ENCODE assay signal across 9 mouse cellular contexts in the genomic region with DNA sequence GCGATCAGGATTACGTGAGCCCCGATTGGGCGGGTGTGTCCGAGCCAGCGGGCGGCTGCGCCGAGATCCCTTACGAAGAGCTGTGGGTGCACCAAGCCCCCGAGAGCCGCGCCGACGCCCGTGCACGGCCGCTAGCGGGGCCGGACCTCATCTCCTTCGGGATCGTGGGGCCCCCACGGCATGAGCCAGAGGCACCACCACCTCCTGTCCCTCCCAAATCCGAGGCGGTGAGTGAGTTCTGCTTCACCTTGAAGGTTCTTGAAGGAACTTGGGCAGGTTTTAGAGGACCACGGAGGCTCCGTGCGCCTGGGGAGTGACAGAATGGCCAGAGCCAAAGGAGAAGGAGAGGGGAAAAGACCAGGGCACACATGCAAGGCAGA. TPM values are rescaled to one million over a fixed set of nuclear protein-coding genes. Genes with fewer than 3 reads are reported as not detected.
DNase-seq lines count a peak whose midpoint lies in the region; ATAC-seq and TF ChIP-seq lines count a peak whose summit lies in the region.
"Had no signal": no experiment of that assay in that cellular context is flagged by ENCODE, and none has a peak within 500 bp of the region (broad histone marks: within the 10 kb centered on the region; RNA-seq: fewer than 3 reads in every experiment).

No protein-coding gene starts in this region.

- peaks cover 36% of the 10 kb centered on the region for H3K36me3 ChIP-seq in heart, embryonic 12.5 days
- no peaks in the 10 kb centered on the region for H3K36me3 ChIP-seq in ES-Bruce4 (ENCODE audit: control insufficient read depth, insufficient read depth, low read length, poor library complexity, severe bottlenecking)
- peaks cover 63% of the 10 kb centered on the region for H3K36me3 ChIP-seq in forebrain, embryonic 14.5 days (ENCODE audit: control insufficient read depth, insufficient read depth, low read length)
- H3K36me3 ChIP-seq in liver, embryonic 14.5 days (replicated peaks; ENCODE audit: control insufficient read depth, insufficient read depth, low read depth): peaks cover 6% of the 10 kb centered on the region

- TF ChIP-seq EP300 in ES-Bruce4 (IDR thresholded peaks at IDR 0.05; ENCODE audit: insufficient read depth, low read depth, low read length): no peak
- no peak for TF ChIP-seq EP300 in liver, embryonic 14.5 days (IDR thresholded peaks at IDR 0.05; ENCODE audit: low read depth)

- peak overlapping the region; percentile 55 for H3K4me3 ChIP-seq in heart, embryonic 12.5 days
- H3K4me3 ChIP-seq in ES-Bruce4 (ENCODE audit: low read depth, low read length): peak overlapping the region; percentile 68
- H3K4me3 ChIP-seq in forebrain, embryonic 14.5 days (ENCODE audit: low read depth, low read length): peak overlapping the region; percentile 43
- H3K4me3 ChIP-seq in liver, embryonic 14.5 days (ENCODE audit: insufficient read depth in 1 of 2, low read depth in 2 of 2, low read length in 2 of 2): peak overlapping the region in 1 of 2 experiments; percentile 48; a peak in 3 of 4 replicates

- H3K9me3 ChIP-seq in heart, embryonic 12.5 days (replicated peaks): no peaks in the 10 kb centered on the region
- H3K9me3 ChIP-seq in ES-Bruce4 (replicated peaks; ENCODE audit: control insufficient read depth, insufficient read depth, low read length, poor library complexity, severe bottlenecking): no peaks in the 10 kb centered on the region
- no peaks in the 10 kb centered on the region for H3K9me3 ChIP-seq in forebrain, embryonic 14.5 days (replicated peaks; ENCODE audit: control insufficient read depth, low read length)
- H3K9me3 ChIP-seq in liver, embryonic 14.5 days (ENCODE audit: control insufficient read depth, low read length): no peaks in the 10 kb centered on the region

- peak overlapping the region; percentile 97 for H3K4me2 ChIP-seq in heart, embryonic 12.5 days
- H3K4me2 ChIP-seq in forebrain, embryonic 14.5 days (ENCODE audit: low read length): peak overlapping the region; percentile 69
- H3K4me2 ChIP-seq in liver, embryonic 14.5 days (ENCODE audit: low read depth): peak overlapping the region; percentile 61

- peak; percentile 8; the same call in 1 of the 2 replicates for ATAC-seq in heart, embryonic 12.5 days (ENCODE audit: insufficient number of reproducible peaks, low FRiP score)
- ATAC-seq in forebrain, embryonic 14.5 days: no peak
- no peak for ATAC-seq in liver, embryonic 14.5 days (ENCODE audit: insufficient read depth)

- no peak for TF ChIP-seq POLR2A in ES-Bruce4 (IDR thresholded peaks at IDR 0.05; ENCODE audit: insufficient read depth, low read length)

- no peak overlapping the region for H3K27ac ChIP-seq in heart, embryonic 12.5 days (ENCODE audit: poor library complexity, severe bottlenecking)
- no peak overlapping the region for H3K27ac ChIP-seq in ES-Bruce4 (ENCODE audit: insufficient read depth, low read length)
- no peak overlapping the region for H3K27ac ChIP-seq in forebrain, embryonic 14.5 days (ENCODE audit: low read depth, low read length)
- no peak overlapping the region for H3K27ac ChIP-seq in liver, embryonic 14.5 days

- TF ChIP-seq CTCF in ES-Bruce4 (IDR thresholded peaks at IDR 0.05; ENCODE audit: low read depth, low read length): no peak
- no peak for TF ChIP-seq CTCF in liver, embryonic 14.5 days (IDR thresholded peaks at IDR 0.05; ENCODE audit: low read depth)

- 1% methylated on average over 28 of the region's 28 CpGs for WGBS in heart, embryonic 12.5 days
- WGBS in forebrain, embryonic 14.5 days: 5% methylated on average over 28 of the region's 28 CpGs
- under 1% methylated on average over 26 of the region's 28 CpGs for WGBS in liver, embryonic 14.5 days (ENCODE audit: insufficient replicate concordance)

- H3K9ac ChIP-seq in heart, embryonic 12.5 days: peak overlapping the region; percentile 59
- H3K9ac ChIP-seq in ES-Bruce4 (ENCODE audit: low read depth, poor library complexity, severe bottlenecking): peak overlapping the region; percentile 51
- peak overlapping the region; percentile 59 for H3K9ac ChIP-seq in forebrain, embryonic 14.5 days (ENCODE audit: low read length)
- H3K9ac ChIP-seq in liver, embryonic 14.5 days (replicated peaks): no peak overlapping the region

- peaks cover 58% of the 10 kb centered on the region for H3K27me3 ChIP-seq in heart, embryonic 12.5 days (replicated peaks)
- no peaks in the 10 kb centered on the region for H3K27me3 ChIP-seq in ES-Bruce4 (ENCODE audit: control insufficient read depth, insufficient read depth, low read length, poor library complexity, severe bottlenecking)
- peaks cover 6% of the 10 kb centered on the region; the same call in 1 of the 2 replicates for H3K27me3 ChIP-seq in forebrain, embryonic 14.5 days (replicated peaks; ENCODE audit: control insufficient read depth, insufficient read depth, low read length)
- H3K27me3 ChIP-seq in liver, embryonic 14.5 days (ENCODE audit: control insufficient read depth, insufficient read depth, low read length): peaks cover 47% of the 10 kb centered on the region
- H3K27me3 ChIP-seq: CH12.LX had no signal

- H3K4me1 ChIP-seq in heart, embryonic 12.5 days (replicated peaks): peaks cover 21% of the 10 kb centered on the region
- H3K4me1 ChIP-seq in ES-Bruce4 (ENCODE audit: control insufficient read depth, insufficient read depth, low read length): no peaks in the 10 kb centered on the region
- peaks cover 21% of the 10 kb centered on the region for H3K4me1 ChIP-seq in forebrain, embryonic 14.5 days (ENCODE audit: control insufficient read depth, insufficient read depth, low read length)
- peaks cover 0 to 6% of the 10 kb centered on the region in 2 experiments; a peak in 2 of 4 replicates for H3K4me1 ChIP-seq in liver, embryonic 14.5 days (replicated peaks; ENCODE audit: control insufficient read depth in 2 of 2, insufficient read depth in 2 of 2, low read length in 1 of 2)

- no peak for DNase-seq in heart, adult 18-20 months
- DNase-seq in forebrain, embryonic 14.5 days (ENCODE audit: low spot score): no peak
- DNase-seq in liver, embryonic 14.5 days (ENCODE audit: low read depth in 3 of 3, low spot score in 3 of 3): no peak
- no peak for DNase-seq in retina, postnatal 1 day
- DNase-seq in adrenal gland, postnatal 4 days (ENCODE audit: low spot score in 2 of 2): no peak
- no peak for DNase-seq in adrenal gland, adult 8-10 months

RNA-seq across cellular contexts. Expression of gene 3110082J24Rik, which starts 8.9 kb away (rescaled TPM):
- not detected in 2 replicates for polyA plus RNA-seq in heart, embryonic 12.5 days (2016; fragmentation: Nextera tagmentation; extraction: Ambion mirVana)
- not detected for total RNA-seq in heart, adult 18-20 months (2021)
- polyA plus RNA-seq in ES-Bruce4 (2011; ENCODE audit: insufficient read depth, insufficient read length, low read depth, missing spikeins): not detected in 2 replicates
- polyA plus RNA-seq in forebrain, embryonic 14.5 days (2014; fragmentation: Nextera tagmentation; extraction: Ambion mirVana): 4.6 and 7.1 TPM in 2 replicates
- polyA plus RNA-seq in liver, embryonic 14.5 days (2012; rRNA removed): not detected in 2 replicates
- polyA plus RNA-seq in liver, embryonic 14.5 days (2014; fragmentation: Nextera tagmentation; extraction: Ambion mirVana): not detected in 2 replicates
- not detected for total RNA-seq in adrenal gland, postnatal 4 days (2021)
- not detected for total RNA-seq in adrenal gland, adult 8-10 months (2022)
- total RNA-seq: CH12.LX had no signal

RNA-seq across cellular contexts. Expression of gene Garem2, which starts 9.8 kb away (rescaled TPM):
- 0.40 and 0.51 TPM in 2 replicates for polyA plus RNA-seq in heart, embryonic 12.5 days (2016; fragmentation: Nextera tagmentation; extraction: Ambion mirVana)
- total RNA-seq in heart, adult 18-20 months (2021): under 1 TPM in 1 of 2 experiments, not detected in 1; 0.10 TPM
- polyA plus RNA-seq in ES-Bruce4 (2011; ENCODE audit: insufficient read depth, insufficient read length, low read depth, missing spikeins): 0.67 and 1.0 TPM in 2 replicates
- 11.3 and 12.7 TPM in 2 replicates for polyA plus RNA-seq in forebrain, embryonic 14.5 days (2014; fragmentation: Nextera tagmentation; extraction: Ambion mirVana)
- polyA plus RNA-seq in liver, embryonic 14.5 days (2012; rRNA removed): 0.03 and 0.04 TPM in 2 replicates
- polyA plus RNA-seq in liver, embryonic 14.5 days (2014; fragmentation: Nextera tagmentation; extraction: Ambion mirVana): 0.05 TPM in 1 of 2 replicates, not detected in the other
- under 1 TPM; 0.08 to 0.23 TPM for total RNA-seq in adrenal gland, postnatal 4 days (2021)
- total RNA-seq in adrenal gland, adult 8-10 months (2022): under 1 TPM in 1 of 4 experiments, not detected in 3; 0.10 TPM

RNA-seq across cellular contexts. Expression of gene Hadha, which starts 40.2 kb away (rescaled TPM):
- polyA plus RNA-seq in heart, embryonic 12.5 days (2016; fragmentation: Nextera tagmentation; extraction: Ambion mirVana): 237 and 239 TPM in 2 replicates
- 1,000 to 10,000 TPM; 1,388 to 1,426 TPM for total RNA-seq in heart, adult 18-20 months (2021)
- polyA plus RNA-seq in ES-Bruce4 (2011; ENCODE audit: insufficient read depth, insufficient read length, low read depth, missing spikeins): 59.3 and 65.7 TPM in 2 replicates
- polyA plus RNA-seq in forebrain, embryonic 14.5 days (2014; fragmentation: Nextera tagmentation; extraction: Ambion mirVana): 64.9 and 65.8 TPM in 2 replicates
- 28.3 and 40.0 TPM in 2 replicates for polyA plus RNA-seq in liver, embryonic 14.5 days (2012; rRNA removed)
- 73.9 and 84.9 TPM in 2 replicates for polyA plus RNA-seq in liver, embryonic 14.5 days (2014; fragmentation: Nextera tagmentation; extraction: Ambion mirVana)
- 100 to 1,000 TPM; 374 to 422 TPM for total RNA-seq in adrenal gland, postnatal 4 days (2021)
- 100 to 1,000 TPM; 363 to 446 (median 399) TPM for total RNA-seq in adrenal gland, adult 8-10 months (2022)

RNA-seq across cellular contexts. Expression of gene Hadhb, which starts 40.3 kb away (rescaled TPM):
- polyA plus RNA-seq in heart, embryonic 12.5 days (2016; fragmentation: Nextera tagmentation; extraction: Ambion mirVana): 307 and 321 TPM in 2 replicates
- total RNA-seq in heart, adult 18-20 months (2021): 1,000 to 10,000 TPM; 2,535 to 2,720 TPM
- 44.7 and 45.3 TPM in 2 replicates for polyA plus RNA-seq in ES-Bruce4 (2011; ENCODE audit: insufficient read depth, insufficient read length, low read depth, missing spikeins)
- 75.6 and 80.9 TPM in 2 replicates for polyA plus RNA-seq in forebrain, embryonic 14.5 days (2014; fragmentation: Nextera tagmentation; extraction: Ambion mirVana)
- 42.0 and 60.7 TPM in 2 replicates for polyA plus RNA-seq in liver, embryonic 14.5 days (2012; rRNA removed)
- polyA plus RNA-seq in liver, embryonic 14.5 days (2014; fragmentation: Nextera tagmentation; extraction: Ambion mirVana): 123 and 126 TPM in 2 replicates
- total RNA-seq in adrenal gland, postnatal 4 days (2021): 100 to 1,000 TPM; 407 to 479 TPM
- total RNA-seq in adrenal gland, adult 8-10 months (2022): 100 to 1,000 TPM; 412 to 817 (median 632) TPM

RNA-seq across cellular contexts. Expression of gene Tyms, which starts 41.3 kb away (rescaled TPM):
- polyA plus RNA-seq in heart, embryonic 12.5 days (2016; fragmentation: Nextera tagmentation; extraction: Ambion mirVana): 120 and 123 TPM in 2 replicates
- total RNA-seq in heart, adult 18-20 months (2021): 1 to 10 TPM; 3.0 to 3.1 TPM
- polyA plus RNA-seq in ES-Bruce4 (2011; ENCODE audit: insufficient read depth, insufficient read length, low read depth, missing spikeins): 82.8 and 94.5 TPM in 2 replicates
- polyA plus RNA-seq in forebrain, embryonic 14.5 days (2014; fragmentation: Nextera tagmentation; extraction: Ambion mirVana): 117 and 142 TPM in 2 replicates
- 38.1 and 119 TPM in 2 replicates for polyA plus RNA-seq in liver, embryonic 14.5 days (2012; rRNA removed)
- 252 and 265 TPM in 2 replicates for polyA plus RNA-seq in liver, embryonic 14.5 days (2014; fragmentation: Nextera tagmentation; extraction: Ambion mirVana)
- 10 to 100 TPM; 67.7 to 73.3 TPM for total RNA-seq in adrenal gland, postnatal 4 days (2021)
- 10 to 100 TPM; 12.9 to 19.7 (median 18.0) TPM for total RNA-seq in adrenal gland, adult 8-10 months (2022)
